Mouse (Mus musculus) kidney, adult 2 months (tissue): ENCODE measurements around the gene Ppp1r12b.

Experiments used
- CTCF ChIP-seq: fragments of 200-500 bp; conservative IDR thresholded peaks from 2 replicates; pipeline ENCODE4 v1.5.1; 2011; ENCODE audit warnings: low read depth, mild to moderate bottlenecking, control low read depth, low read length, moderate library complexity, mixed read lengths; ENCODE audit not compliant: insufficient read depth, insufficient read length
- POLR2A ChIP-seq: fragments of 200-500 bp; IDR thresholded peaks from one replicate; pipeline ENCODE4 v1.6.1; 2011; ENCODE audit warnings: low read depth, low read length, control low read depth

- TF ChIP-seq CTCF = no peak
- TF ChIP-seq POLR2A = no peak
Measured at GRCm38 (mm10) chr1:134819196-134819595, 136.5 kb downstream of the Ppp1r12b start.
